Mouse (Mus musculus) frontal cortex, postnatal 36 days (tissue): Measurements from ENCODE around the gene Olfr635.
"Not testable (repeated sequence)": the region's sequence is repeated elsewhere in the genome, so short reads cannot be mapped to it uniquely, and the experiment has no call there.

Experiments used
- DNase-seq, 2 experiments: peaks; one replicate each; pipeline ENCODE4 v3.0.0; 2022; ENCODE audit warnings: low spot score in 2 of 2

The Olfr635 gene

GRCm38 (mm10) chr7:103970852-103971251, at the start of gene Olfr635:
Gene Olfr635, plus strand, starts transcription at chr7:103971152.
- DNase-seq: no peak

DNA sequence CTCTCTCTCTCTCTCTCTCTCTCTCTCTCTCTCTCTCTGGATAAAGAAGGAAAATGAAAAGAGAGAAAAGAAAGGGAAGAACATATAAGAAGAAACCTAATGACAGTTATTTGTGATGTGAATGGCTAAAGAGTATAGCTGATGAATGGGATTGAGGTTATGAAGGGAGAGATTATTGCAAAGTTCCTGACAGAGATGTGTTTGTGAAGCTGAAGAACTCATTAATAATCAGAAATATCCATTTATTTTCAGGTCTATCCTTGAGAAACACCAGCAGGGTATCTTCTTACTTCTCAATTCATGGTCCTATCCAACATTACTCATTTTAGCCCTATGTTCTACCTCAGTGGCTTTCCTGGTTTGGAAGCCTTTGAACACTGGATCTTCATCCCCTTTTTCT, 42.4 kb upstream of the Olfr635 start, which contains the start of gene Olfr631:
Gene Olfr631 (plus strand): TSS at position 301 of the 400 bp plus-strand sequence.
- DNase-seq: no peak

DNA sequence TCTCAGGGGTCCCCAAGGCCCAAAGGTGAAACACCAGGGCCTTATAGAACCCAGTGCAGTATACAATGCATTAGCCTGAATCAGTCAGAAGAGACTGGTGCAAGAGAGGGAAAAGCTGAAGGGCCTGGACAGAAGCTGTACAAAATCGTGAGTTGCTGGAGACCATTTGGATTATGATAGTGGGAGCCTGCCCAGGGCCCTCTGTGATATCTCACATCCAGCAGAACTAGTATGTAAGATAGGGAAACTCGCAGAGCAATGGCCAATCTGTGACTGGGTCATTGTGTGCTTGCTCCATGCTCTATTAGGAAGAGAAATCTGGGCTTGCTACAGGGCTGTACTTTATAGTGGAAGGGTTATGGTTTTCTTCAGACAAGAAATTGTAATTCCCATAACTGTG, 36.7 kb upstream of the Olfr635 start, which contains the start of gene Olfr632:
Gene Olfr632 (plus strand): TSS at position 84 of the 400 bp plus-strand sequence.
- DNase-seq: no peak

- DNase-seq: peak; percentile 1 to 11
These were observed 28.2 kb upstream of the Olfr635 start for GRCm38 (mm10) chr7:103942730-103943129.

- no peak for DNase-seq
These were observed 26.8 kb upstream of the Olfr635 start, which contains the start of gene Olfr633 for GRCm38 (mm10) chr7:103944137-103944536. Gene Olfr633, plus strand, starts transcription at chr7:103944437.

- DNase-seq: not testable (repeated sequence)
These were observed 4.1 kb upstream of the Olfr635 start for GRCm38 (mm10) chr7:103966873-103967272.

- DNase-seq: no peak
These were observed 830 bp downstream of the Olfr635 start for GRCm38 (mm10) chr7:103971782-103972181.

- no peak for DNase-seq
These were observed 27.5 kb downstream of the Olfr635 start, which contains the start of gene Olfr638 for GRCm38 (mm10) chr7:103998446-103998845. Gene Olfr638, plus strand, starts transcription at chr7:103998746.

DNA sequence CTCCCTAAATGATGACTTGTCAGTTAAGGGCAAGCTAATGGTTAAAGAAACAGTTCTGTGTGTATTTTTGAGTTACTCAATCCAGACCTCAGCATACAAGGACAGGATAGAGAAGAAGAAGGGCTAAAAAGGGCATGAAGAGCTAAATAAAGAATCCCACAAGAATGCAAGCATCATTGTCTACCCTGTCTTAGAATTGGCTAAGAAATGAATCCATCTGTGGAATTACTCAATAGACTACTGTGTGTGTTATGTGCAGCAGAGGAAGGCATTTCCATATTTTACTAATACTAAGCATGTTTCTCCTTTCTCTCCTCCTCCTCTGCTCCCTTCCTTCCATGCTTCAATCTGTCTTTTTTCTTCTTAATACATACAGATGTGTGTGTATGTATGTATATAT, 28.2 kb downstream of the Olfr635 start:
- DNase-seq: no peak

- no peak for DNase-seq
These were observed 46.3 kb downstream of the Olfr635 start, which contains the start of gene Olfr639 for GRCm38 (mm10) chr7:104017203-104017602. Gene Olfr639, minus strand, starts transcription at chr7:104017303.

GRCm38 (mm10) chr7:104018953-104019352, 48.0 kb downstream of the Olfr635 start:
- no peak for DNase-seq

GRCm38 (mm10) chr7:104021651-104022050, 50.7 kb downstream of the Olfr635 start:
- DNase-seq: no peak

- DNase-seq: no peak
These were observed 54.5 kb downstream of the Olfr635 start, which contains the start of gene Olfr640 for GRCm38 (mm10) chr7:104025473-104025872. Gene Olfr640, minus strand, starts transcription at chr7:104025573.

- no peak for DNase-seq
These were observed 56.0 kb downstream of the Olfr635 start for GRCm38 (mm10) chr7:104026978-104027377.

DNA sequence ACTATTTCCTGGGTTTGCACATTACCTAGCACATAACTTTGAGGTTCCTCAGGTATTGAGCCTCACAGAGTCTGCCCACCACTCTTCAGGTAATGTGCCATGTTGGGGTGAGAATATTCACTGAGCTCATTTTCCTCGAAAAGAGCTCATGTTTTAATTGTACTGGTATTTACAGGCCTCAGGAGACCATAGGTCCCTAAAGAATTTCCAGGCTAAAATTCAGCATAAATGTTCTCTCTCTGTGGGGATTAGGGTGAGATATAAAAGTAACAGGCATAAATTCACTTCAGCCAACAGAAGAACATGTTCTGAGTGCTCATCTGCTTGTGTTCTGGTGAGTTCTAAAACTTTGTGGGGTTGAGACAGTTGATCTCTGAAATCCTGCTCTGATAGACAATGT, 64.2 kb downstream of the Olfr635 start, which contains the start of gene Olfr641:
Gene Olfr641 (plus strand): TSS at position 301 of the 400 bp plus-strand sequence.
- no peak for DNase-seq
